Mouse (Mus musculus) right cerebral cortex, postnatal 10 days (tissue): ENCODE results near the gene Proser2.
A peak's percentile ranks its signal among the peaks of the same experiment; 100 is the strongest.
"Not testable (repeated sequence)": the region's sequence is repeated elsewhere in the genome, so short reads cannot be mapped to it uniquely, and the experiment has no call there.

Experiments used
- DNase-seq, 2 experiments: peaks; one replicate each; pipeline ENCODE4 v3.0.0; 2021; ENCODE audit warnings: low spot score in 2 of 2

The Proser2 gene

DNA sequence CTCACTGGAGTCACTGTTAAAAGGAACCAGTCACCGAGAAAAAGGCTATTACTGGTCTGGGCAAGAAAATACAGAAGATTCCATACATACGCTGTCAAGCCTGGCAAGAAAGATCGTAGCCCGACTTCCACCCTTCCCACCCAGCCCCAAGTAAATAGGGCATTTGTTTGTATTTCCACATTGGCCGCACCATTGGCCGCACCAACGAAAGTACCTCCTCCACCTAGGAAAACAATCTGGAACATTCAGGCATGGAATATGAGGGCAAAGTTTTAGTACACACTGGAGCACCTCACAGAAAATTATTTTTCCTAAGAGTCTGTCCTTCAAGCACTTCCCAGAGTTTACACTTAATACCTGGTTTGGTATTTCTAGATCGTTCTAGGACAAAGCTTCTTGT is 1.1 kb downstream of the Proser2 start:
- no peak for DNase-seq

- DNase-seq: no peak
Measured at GRCm38 (mm10) chr2:6128136-6128805, 1.7 kb downstream of the Proser2 start.

- no peak for DNase-seq
Measured at GRCm38 (mm10) chr2:6123046-6123445, 7.0 kb downstream of the Proser2 start.

GRCm38 (mm10) chr2:6121091-6121490 is 8.9 kb downstream of the Proser2 start:
- no peak for DNase-seq

DNA sequence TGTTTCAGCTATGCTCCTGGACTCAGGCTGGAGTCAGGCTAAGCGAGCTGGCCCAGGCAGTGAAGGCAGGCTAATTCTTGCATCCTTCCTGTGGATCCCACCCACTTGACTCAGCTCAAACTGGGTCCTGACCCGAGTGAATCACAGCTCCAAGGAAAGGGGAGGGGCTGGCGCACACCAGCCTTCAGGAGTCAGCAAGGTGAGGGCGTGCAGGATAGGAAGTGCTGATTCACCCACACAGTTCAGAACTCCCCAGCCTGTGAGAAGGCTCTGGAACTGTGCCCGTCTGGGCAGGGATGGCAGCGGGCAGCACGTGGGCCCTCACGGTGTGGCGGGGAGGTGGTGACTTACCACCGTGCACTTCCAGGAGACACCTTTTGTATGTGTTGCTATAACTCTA is 11.8 kb downstream of the Proser2 start:
- no peak for DNase-seq

DNA sequence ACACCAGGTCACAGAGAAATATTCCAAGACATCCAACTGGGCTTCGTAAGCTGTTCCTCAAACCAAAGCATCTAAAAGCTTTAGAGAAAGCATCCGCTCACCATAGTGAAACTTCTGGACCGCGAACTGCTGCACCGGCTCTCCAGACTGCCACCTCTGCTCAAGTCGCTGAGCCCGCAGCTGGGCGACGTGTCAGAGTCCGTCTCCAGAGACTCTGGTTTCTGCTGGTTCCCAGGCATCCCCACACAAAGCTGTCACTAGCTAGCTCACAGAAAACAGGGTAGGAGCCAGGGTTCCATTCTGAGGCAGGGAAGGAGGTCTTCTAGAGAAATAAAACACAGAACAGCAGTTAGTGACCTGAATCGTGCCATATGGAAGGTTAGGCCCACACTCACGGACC is 16.2 kb downstream of the Proser2 start:
- DNase-seq: no peak

DNA sequence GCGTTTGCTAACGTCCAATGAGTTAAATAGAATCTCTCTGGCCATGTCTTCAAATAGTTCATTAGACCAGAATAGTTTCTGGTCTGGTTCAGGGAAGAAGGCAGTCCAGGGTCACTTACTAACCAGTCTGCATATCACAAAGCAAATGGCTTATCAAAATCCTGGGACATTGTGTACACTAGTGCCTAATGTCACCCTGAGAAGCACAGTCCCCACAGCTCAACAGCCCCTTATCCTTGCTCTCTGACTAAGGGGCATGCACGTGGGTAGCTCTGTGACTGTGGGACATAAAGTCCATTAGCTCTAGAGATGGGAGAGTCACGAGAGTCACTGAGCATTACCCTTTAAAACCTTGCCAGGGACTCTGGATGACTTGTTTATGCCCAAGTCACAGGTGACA is 17.4 kb downstream of the Proser2 start:
- DNase-seq: no peak

- DNase-seq: no peak
Measured at GRCm38 (mm10) chr2:6105437-6105836, 24.6 kb downstream of the Proser2 start.

- DNase-seq: no peak
Measured at GRCm38 (mm10) chr2:6100755-6101154, 29.3 kb downstream of the Proser2 start.

DNA sequence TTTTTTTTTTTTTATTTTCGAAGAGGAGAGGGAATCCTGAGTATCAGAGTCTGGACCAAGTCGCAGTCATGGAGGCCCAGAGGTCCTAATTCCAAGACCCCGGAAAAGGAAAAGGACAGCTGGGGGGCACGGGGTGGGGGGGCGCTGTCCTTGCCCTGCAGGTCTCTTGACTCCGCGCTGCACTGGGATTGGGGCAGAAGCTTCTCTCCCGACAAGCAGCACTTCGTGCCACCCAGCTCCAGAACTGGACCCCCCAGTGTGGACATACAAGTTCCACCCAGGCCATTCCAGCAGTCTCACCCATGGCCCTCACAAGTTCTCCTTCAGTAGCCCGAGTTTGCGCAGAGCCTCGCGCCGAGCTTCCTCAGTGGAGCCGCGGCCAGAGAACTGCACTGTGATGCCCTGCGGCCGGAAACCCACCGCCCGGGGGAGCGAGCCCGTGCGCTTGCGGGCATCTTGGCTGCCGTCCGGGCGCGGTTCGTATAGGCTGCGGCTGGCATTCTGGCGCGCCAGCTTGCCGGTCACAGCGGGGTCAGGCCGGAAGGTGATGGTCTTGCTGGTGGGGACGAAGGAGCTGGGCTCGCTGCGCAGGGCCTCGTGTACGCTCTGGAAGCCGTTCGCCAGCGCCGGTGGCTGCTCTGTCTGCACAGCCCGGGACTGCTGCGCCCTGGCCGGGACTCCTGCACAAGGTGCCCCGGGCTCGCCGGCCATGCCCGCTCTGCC is 29.8 kb downstream of the Proser2 start:
- peak; percentile 27 to 48 for DNase-seq

DNA sequence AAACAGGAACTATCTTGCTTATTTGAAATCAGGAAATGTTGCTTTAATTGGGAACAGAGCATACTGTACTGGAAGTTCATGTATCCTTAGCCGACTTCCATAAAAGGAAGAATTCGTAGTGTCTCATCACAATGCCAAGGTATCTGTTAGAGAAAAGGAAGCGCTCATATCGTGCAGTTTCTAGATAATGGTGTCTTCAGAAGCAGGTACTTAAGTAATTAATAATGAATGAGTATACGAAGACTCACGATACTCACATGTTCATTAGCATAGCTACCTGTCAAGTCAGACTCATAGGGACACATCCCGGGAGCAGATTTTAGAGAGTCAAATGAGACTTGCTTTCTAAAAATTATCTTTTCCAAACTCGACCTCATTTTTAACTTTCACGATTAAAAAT is 30.6 kb downstream of the Proser2 start:
- no peak for DNase-seq

GRCm38 (mm10) chr2:6098924-6099323 is 31.1 kb downstream of the Proser2 start:
- no peak for DNase-seq

DNA sequence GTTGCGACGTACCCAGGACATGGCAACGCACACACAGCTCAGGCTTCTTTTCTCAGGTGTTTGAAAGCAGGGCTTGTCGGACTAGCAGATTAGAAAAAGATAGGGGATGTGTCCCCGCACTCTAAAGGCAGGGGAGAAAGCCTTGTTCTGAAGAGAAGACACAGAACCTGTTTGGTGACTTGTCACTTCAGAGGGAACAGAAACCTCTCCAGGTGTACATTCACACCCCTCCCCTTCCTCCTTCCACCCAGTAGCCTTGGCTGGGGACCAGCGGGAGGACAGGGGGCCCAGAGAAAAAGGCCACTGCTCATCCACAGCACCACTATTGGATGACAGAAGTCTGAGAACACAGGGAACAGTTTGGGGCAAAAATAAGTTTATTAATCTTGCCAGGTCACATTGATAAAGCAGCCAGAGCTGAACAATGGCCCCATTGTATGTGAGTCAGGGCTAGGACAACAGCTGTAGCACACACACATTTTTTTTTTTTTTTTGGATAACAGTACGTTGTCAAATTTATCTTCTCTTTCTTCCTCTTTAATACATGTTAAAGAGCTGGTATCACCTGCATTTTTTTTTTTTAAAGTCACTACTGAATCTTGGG is 32.8 kb downstream of the Proser2 start:
- no peak for DNase-seq

GRCm38 (mm10) chr2:6089941-6090340 is 40.1 kb downstream of the Proser2 start:
- not testable (repeated sequence) for DNase-seq

- DNase-seq: no peak
Measured at GRCm38 (mm10) chr2:6087151-6087550, 42.9 kb downstream of the Proser2 start.

DNA sequence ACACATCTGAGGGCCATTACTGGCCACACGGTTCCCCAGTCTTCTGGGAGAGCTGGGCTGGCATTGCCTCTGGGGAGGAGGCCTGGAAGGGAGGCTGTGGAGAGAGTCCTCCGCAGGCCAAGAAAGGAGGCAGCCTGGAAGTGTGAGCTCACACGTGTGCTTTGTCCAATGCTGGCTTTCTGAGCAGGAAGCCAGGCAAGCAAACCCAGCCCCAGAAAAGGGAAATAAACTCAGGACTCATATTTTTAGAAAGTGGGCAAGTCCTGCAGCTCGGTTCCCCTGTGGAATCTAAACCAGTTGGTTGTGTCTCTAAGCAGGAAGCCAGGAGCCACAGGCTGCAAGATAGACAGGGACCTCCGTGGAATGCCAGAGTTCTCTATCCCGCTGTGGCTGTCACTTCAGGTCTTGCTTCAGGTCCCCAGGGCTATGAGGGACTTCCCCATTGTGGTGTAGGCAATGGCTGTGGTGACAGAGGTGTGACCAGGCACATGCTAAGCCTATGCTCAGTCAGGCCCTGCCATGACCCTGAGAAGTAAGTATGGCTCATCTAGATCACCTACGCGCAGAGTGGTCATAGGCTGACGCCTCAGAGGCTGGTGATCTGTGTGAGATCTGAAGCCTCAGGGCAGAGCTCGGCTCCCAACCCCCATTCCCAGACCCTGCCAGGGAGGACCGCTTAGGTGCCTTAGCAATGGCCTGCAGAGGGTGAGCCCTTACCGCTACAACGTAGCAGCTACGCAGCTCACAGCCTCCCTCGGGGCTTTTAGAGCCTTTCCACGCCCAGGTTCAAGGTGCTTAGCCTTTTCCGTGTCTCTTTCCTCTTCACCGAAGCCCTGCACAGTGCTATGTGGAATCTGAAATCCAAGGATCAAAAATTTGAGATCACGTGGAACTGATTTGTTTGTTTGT is 44.1 kb downstream of the Proser2 start:
- no peak for DNase-seq

DNA sequence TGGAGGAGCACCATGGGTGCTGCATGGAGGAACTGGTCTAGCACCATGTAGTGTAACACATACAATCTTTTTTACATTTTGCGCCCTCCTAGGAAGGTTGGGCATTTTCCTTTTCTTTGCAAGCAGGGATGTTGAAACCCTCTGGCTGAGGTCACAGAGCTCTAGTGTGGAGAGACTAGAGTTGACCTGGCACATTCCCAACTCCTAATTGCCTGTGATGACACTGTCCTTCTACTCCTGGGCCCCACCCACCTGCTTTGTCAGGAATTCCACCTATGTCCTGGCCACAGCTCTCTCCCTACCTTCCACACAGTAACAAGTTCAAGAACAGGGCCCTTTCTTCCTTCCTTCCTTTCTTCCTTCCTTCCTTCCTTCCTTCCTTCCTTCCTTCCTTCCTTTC is 46.3 kb downstream of the Proser2 start:
- DNase-seq: no peak

- no peak for DNase-seq
Measured at GRCm38 (mm10) chr2:6082615-6083014, 47.4 kb downstream of the Proser2 start.

- DNase-seq: peak in 1 of 2 experiments; percentile 34
Measured at GRCm38 (mm10) chr2:6081108-6081507, 48.9 kb downstream of the Proser2 start.

DNA sequence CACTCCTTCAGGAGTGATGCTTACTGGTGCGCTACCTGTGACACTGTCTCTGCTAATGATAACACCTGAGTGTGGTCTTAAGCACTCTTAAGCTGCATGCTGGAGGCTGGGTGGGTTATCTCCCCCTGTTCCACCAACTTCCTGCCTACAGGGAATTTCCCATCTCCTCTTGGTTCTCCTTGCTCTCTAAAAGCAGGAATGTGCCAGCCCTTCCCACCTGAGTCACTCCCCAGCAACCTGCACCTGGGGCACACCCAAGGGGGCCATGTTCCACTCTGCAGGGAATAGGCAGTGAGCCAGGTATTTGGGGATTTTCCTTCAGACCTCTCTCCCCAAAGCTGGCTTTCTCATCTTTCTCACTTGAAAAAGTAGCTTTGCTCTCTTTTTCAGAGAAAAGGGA is 50.0 kb downstream of the Proser2 start:
- no peak for DNase-seq

GRCm38 (mm10) chr2:6075530-6075896 is 54.5 kb downstream of the Proser2 start:
- no peak for DNase-seq

- DNase-seq: no peak
Measured at GRCm38 (mm10) chr2:6074891-6075529, 55.0 kb downstream of the Proser2 start.
